Mouse (Mus musculus): ENCODE data around the gene Gm17079. TPM values are rescaled to one million over a fixed set of nuclear protein-coding genes. Genes with fewer than 3 reads are reported as not detected.
"Not testable (repeated sequence)": the region's sequence is repeated elsewhere in the genome, so short reads cannot be mapped to it uniquely, and the experiment has no call there.

Gm17079 gene
- not detected in 2 replicates for polyA plus RNA-seq (2012; rRNA removed)

DNA sequence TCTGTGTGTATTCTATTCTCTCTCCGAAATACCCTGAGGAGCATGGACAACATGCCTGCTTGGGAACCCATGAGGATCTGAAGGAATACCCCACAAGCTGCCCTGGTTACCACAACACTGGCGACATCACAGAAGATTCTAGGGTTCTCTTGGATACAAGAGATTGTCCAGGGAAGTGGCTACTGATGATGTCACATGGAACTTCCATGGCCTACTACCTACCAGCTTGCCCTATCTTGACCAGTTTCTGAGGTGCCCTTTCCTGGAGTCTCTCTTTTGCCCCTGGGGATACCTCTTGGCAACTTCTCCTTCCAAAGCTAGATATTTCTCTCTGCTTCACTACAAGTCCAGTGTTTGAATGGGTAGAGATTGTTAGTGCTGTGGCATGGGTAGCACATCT is at the start of gene Gm17079:
Gm17079 (minus strand) TSS at position 101 of the 400 bp plus-strand sequence.
- not testable (repeated sequence) for H3K27me3 ChIP-seq (ENCODE audit: control insufficient read depth, insufficient read depth, low read length); H3K4me3 ChIP-seq (replicated peaks; ENCODE audit: insufficient read depth, low read depth, low read length); H3K4me1 ChIP-seq (ENCODE audit: control insufficient read depth, insufficient read depth, low read length); H3K27ac ChIP-seq (ENCODE audit: insufficient read depth, low read length); DNase-seq
- WGBS: 80% methylated on average over 2 of the region's 2 CpGs

DNA sequence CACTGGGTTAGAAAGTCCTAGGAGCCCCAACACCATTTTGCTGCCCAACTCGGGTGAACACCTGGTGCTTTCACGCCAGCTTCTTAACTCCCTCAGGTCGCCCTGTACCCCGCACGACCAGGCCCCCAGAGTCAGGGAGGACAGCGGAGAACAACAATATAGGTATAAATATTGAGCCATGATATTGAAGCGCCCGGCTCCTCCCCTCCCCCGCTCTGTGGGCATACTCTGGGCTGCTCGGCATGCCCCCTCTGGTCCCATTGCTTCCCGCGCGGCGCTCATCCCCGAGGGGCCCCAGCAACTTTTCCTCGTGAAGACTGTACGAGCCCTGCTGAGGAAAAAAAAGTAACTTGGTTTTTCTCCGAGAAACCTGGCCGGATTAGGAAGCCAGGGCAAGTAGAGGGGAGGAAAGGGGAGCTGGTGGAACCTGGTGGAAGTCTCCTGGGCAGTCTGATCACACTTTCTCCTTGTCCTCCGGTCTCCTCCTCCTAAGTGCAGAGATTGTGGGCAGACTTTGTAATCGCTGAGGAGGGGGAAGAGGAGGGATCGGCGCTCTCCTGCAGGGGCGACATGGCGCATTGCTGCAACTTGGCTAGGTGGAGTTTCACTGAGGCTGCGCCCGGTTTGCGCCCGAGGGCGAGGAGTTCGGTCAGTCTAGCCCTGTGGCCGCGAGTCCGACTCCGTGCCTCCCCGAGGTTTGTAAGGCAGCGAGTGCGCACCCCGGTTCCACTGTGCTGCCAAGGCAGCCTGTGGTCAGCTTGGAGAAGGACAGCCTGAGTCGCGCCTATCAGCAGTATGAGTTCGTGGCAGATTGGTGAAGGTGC is 45.3 kb upstream of the Gm17079 start:
- Histone ChIP-seq H3K4me3 (replicated peaks; ENCODE audit: insufficient read depth, low read depth, low read length) (no peak overlapping the region), H3K27ac (ENCODE audit: insufficient read depth, low read length) (no peak overlapping the region), H3K27me3 (ENCODE audit: control insufficient read depth, insufficient read depth, low read length) (no peaks in the 10 kb centered on the region; the same call in 1 of the 2 replicates), H3K4me1 (ENCODE audit: control insufficient read depth, insufficient read depth, low read length) (no peaks in the 10 kb centered on the region)
- no peak for DNase-seq
- TF ChIP-seq CTCF (IDR thresholded peaks at IDR 0.05; ENCODE audit: borderline replicate concordance, insufficient read depth, low read depth, low read length) (no peak), POLR2A (IDR thresholded peaks at IDR 0.05; ENCODE audit: borderline replicate concordance, insufficient read depth, low read length) (no peak)
- WGBS: 1% methylated on average over 42 of the region's 42 CpGs

DNA sequence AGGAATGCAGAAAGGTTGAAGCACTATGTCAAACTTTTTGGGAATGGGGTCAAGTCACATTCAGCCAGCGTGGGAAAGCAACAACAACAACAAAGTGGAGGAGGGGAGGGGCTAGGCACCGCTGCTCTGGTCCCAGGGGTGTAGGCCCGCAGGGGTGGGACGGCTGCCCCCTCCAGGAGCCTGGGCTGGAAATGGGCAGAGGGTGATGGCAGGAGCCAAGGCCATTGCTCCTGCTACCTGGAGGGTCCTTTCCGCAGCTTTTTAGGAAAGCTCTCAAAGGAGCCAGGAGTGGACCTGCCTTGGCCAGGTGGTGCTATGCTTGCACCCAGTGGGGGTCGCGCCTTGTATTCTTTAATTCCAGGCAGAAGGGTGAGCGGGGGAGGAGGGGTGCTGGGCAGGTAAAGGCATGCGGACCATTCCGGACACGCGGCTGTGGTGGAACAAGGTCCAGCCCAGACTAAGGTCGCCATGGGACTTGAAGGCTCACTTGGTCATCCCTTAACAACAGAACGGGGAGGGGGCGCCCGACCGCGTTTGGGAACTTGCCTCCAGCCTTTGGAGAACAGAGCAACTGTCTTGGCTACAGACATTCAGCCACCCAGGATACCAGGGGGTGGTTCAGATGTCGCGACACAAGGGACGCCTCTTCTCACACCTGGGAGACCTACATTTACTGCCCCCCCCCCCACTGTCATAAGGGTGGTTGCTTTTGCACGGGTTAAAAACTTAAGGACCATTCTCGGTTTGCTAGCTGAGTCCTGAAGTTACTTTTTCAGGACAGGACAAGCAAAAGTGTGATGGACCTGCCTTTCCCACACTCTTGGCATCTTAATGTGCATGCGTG is 44.1 kb upstream of the Gm17079 start:
- no peak for DNase-seq
- Histone ChIP-seq H3K4me1 (ENCODE audit: control insufficient read depth, insufficient read depth, low read length) (no peaks in the 10 kb centered on the region), H3K27me3 (ENCODE audit: control insufficient read depth, insufficient read depth, low read length) (no peaks in the 10 kb centered on the region; the same call in 1 of the 2 replicates), H3K4me3 (replicated peaks; ENCODE audit: insufficient read depth, low read depth, low read length) (no peak overlapping the region), H3K27ac (ENCODE audit: insufficient read depth, low read length) (no peak overlapping the region)
- TF ChIP-seq POLR2A (IDR thresholded peaks at IDR 0.05; ENCODE audit: borderline replicate concordance, insufficient read depth, low read length): no peak
- no peak for TF ChIP-seq CTCF (IDR thresholded peaks at IDR 0.05; ENCODE audit: borderline replicate concordance, insufficient read depth, low read depth, low read length)
- 3% methylated on average over 24 of the region's 24 CpGs for WGBS

DNA sequence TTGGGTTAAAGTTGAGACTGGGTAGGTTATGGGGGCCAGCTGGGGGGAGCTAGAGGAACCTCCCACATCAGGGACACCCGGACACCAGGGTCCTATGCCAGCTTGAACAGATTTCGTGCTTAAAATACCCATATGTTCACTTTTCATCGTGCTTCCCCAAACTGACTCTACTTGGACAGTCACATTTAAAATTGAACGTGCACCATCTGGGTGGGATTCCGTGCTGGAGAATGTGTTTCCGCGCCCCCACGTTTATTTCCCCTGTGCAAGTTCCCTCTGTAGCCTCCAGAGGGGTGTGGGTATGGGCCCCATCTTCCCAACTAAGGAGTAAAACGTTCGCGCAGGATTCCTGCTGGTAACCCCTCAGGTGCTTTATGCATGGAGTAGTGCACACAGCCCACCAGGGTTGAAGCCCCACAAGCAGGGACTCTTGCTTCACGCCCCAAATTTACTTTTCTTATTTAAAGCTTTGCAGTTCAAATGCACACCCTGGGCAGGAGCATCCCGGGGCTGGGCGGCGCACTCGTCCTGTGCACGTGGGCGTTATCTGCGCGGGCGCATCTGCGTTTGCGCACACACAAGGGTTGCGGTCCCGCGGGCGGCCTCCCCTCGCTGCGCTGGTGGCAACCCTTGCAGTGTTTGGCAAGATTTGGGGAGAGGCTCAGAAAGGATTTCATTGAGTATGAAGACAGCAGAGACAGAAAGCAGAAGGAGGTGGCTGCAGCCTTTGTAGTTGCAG is 43.3 kb upstream of the Gm17079 start:
- no peaks in the 10 kb centered on the region for H3K4me1 ChIP-seq (ENCODE audit: control insufficient read depth, insufficient read depth, low read length)
- no peak overlapping the region for H3K27ac ChIP-seq (ENCODE audit: insufficient read depth, low read length)
- no peaks in the 10 kb centered on the region; the same call in 1 of the 2 replicates for H3K27me3 ChIP-seq (ENCODE audit: control insufficient read depth, insufficient read depth, low read length)
- under 1% methylated on average over 29 of the region's 29 CpGs for WGBS
- no peak overlapping the region for H3K4me3 ChIP-seq (replicated peaks; ENCODE audit: insufficient read depth, low read depth, low read length)
- no peak for TF ChIP-seq POLR2A (IDR thresholded peaks at IDR 0.05; ENCODE audit: borderline replicate concordance, insufficient read depth, low read length)
- no peak for TF ChIP-seq CTCF (IDR thresholded peaks at IDR 0.05; ENCODE audit: borderline replicate concordance, insufficient read depth, low read depth, low read length)
- DNase-seq: no peak

DNA sequence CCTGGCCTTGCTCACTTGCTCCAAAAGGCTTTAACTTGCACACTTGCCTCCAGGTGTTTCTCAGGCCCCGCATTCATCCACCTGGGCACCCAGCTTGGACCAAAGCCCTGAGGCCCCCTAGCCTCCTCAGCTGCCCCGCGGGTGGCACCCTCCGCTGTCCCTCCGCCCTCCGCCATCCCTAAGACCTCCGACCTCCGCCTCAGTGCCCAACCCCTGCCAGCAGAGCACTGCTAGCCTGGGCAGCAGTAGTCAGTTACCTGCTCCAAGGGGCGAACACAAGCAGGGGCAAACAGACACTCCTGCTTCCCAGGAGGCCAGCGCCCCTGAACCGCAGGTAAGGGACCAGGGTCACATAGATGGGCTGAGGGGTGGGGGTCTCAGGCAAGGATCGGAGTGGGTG is 42.7 kb upstream of the Gm17079 start:
- TF ChIP-seq POLR2A (IDR thresholded peaks at IDR 0.05; ENCODE audit: borderline replicate concordance, insufficient read depth, low read length): no peak
- TF ChIP-seq CTCF (IDR thresholded peaks at IDR 0.05; ENCODE audit: borderline replicate concordance, insufficient read depth, low read depth, low read length): no peak
- H3K27ac ChIP-seq (ENCODE audit: insufficient read depth, low read length): no peak overlapping the region
- no peak for DNase-seq
- H3K27me3 ChIP-seq (ENCODE audit: control insufficient read depth, insufficient read depth, low read length): no peaks in the 10 kb centered on the region; the same call in 1 of the 2 replicates
- no peaks in the 10 kb centered on the region for H3K4me1 ChIP-seq (ENCODE audit: control insufficient read depth, insufficient read depth, low read length)
- 10% methylated on average over 12 of the region's 12 CpGs for WGBS
- H3K4me3 ChIP-seq (replicated peaks; ENCODE audit: insufficient read depth, low read depth, low read length): no peak overlapping the region

DNA sequence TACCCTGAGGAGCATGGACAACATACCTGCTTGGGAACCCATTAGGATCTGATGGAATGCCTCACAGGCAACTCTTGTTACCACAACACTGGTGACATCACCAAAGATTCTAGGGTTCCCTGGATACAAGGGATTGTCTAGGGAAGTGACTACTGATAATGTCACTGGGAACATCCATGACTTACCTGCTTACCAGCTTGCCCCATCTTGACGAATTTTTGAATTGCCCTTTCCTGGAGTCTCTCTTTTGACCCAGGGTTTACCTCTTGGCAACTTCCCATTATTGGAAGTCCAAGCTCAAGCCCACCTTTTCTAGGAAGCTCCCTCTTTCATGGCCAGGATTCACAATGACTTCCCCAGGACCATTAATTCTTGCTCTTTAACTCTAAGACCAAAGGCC is 21.8 kb upstream of the Gm17079 start, which contains the start of gene Gm5800:
Gm5800 (minus strand) TSS at position 101 of the 400 bp plus-strand sequence.
- TF ChIP-seq POLR2A (IDR thresholded peaks at IDR 0.05; ENCODE audit: borderline replicate concordance, insufficient read depth, low read length) (no peak), CTCF (IDR thresholded peaks at IDR 0.05; ENCODE audit: borderline replicate concordance, insufficient read depth, low read depth, low read length) (no peak)
- Histone ChIP-seq H3K27ac (ENCODE audit: insufficient read depth, low read length) (no peak within 1 kb of the TSS), H3K4me3 (replicated peaks; ENCODE audit: insufficient read depth, low read depth, low read length) (no peak within 1 kb of the TSS), H3K4me1 (ENCODE audit: control insufficient read depth, insufficient read depth, low read length) (no peaks in the 10 kb centered on the region), H3K27me3 (ENCODE audit: control insufficient read depth, insufficient read depth, low read length) (no peaks in the 10 kb centered on the region; the same call in 1 of the 2 replicates)
- WGBS: 41% methylated on average over 1 of the region's 1 CpGs
- DNase-seq: no peak

DNA sequence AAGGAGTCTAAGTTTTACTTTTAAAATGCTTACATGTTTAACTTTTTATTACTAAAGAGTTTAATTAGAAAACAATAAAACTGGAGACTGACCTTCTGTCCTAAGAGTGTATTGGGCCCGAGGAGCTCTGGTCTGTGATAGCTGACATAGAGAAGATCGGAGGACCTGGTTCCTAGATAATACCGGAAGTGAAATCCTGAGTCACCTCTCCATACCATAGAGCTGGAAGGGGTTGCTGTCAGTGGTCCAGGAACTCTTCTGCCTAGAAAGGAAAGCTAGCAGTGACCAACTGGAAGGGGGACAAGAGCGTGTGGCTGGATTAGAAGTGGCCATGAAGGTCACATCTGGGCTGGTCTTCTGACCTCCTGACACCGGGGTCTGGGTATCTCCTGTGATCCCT is 18.0 kb downstream of the Gm17079 start:
- Histone ChIP-seq H3K4me1 (ENCODE audit: control insufficient read depth, insufficient read depth, low read length) (no peaks in the 10 kb centered on the region), H3K27ac (ENCODE audit: insufficient read depth, low read length) (no peak overlapping the region), H3K4me3 (replicated peaks; ENCODE audit: insufficient read depth, low read depth, low read length) (no peak overlapping the region), H3K27me3 (ENCODE audit: control insufficient read depth, insufficient read depth, low read length) (no peaks in the 10 kb centered on the region)
- DNase-seq: no peak
- WGBS: 89% methylated on average over 5 of the region's 5 CpGs
- no peak for TF ChIP-seq CTCF (IDR thresholded peaks at IDR 0.05; ENCODE audit: borderline replicate concordance, insufficient read depth, low read depth, low read length)
- no peak for TF ChIP-seq POLR2A (IDR thresholded peaks at IDR 0.05; ENCODE audit: borderline replicate concordance, insufficient read depth, low read length)

Other genes with a start within 250 kb of the Gm17079 start
- not detected in 2 replicates for gene Vmn2r89, start 243.6 kb downstream of the Gm17079 start, polyA plus RNA-seq (2012; rRNA removed)
- gene Gm5622, start 142.7 kb downstream of the Gm17079 start, polyA plus RNA-seq (2012; rRNA removed): not detected in 2 replicates
- not detected in 2 replicates for gene Gm17175, start 121.4 kb downstream of the Gm17079 start, polyA plus RNA-seq (2012; rRNA removed)
- not detected in 2 replicates for gene Gm17174, start 103.3 kb downstream of the Gm17079 start, polyA plus RNA-seq (2012; rRNA removed)
- gene Gm17078, start 84.2 kb downstream of the Gm17079 start, polyA plus RNA-seq (2012; rRNA removed): not detected in 2 replicates
- gene Gm4181, start 59.8 kb downstream of the Gm17079 start, polyA plus RNA-seq (2012; rRNA removed): not detected in 2 replicates
- gene Gm5800, start 21.7 kb upstream of the Gm17079 start, polyA plus RNA-seq (2012; rRNA removed): not detected in 2 replicates
- not detected in 2 replicates for gene Ang4, start 78.1 kb upstream of the Gm17079 start, polyA plus RNA-seq (2012; rRNA removed)
- gene AY358078, start 104.6 kb upstream of the Gm17079 start, polyA plus RNA-seq (2012; rRNA removed): not detected in 2 replicates
- not detected in 2 replicates for gene Ear6, start 158.2 kb upstream of the Gm17079 start, polyA plus RNA-seq (2012; rRNA removed)
- 52.5 and 55.4 TPM in 2 replicates for gene Mettl17, start 189.4 kb upstream of the Gm17079 start, polyA plus RNA-seq (2012; rRNA removed)
- gene Slc39a2, start 197.4 kb upstream of the Gm17079 start, polyA plus RNA-seq (2012; rRNA removed): 13.8 and 15.0 TPM in 2 replicates
- gene Ndrg2, start 218.7 kb upstream of the Gm17079 start, polyA plus RNA-seq (2012; rRNA removed): 997 and 1,033 TPM in 2 replicates
- gene Tppp2, start 223.0 kb upstream of the Gm17079 start, polyA plus RNA-seq (2012; rRNA removed): not detected in 2 replicates
- 0.10 TPM in 1 of 2 replicates, not detected in the other for gene Rnase13, start 227.3 kb upstream of the Gm17079 start, polyA plus RNA-seq (2012; rRNA removed)

Data from cerebellum, adult 2 months (tissue).